Mouse (Mus musculus) embryonic facial prominence, embryonic 10.5 days (tissue): Measurements from ENCODE around the gene S100a9. TPM values are rescaled to one million over a fixed set of nuclear protein-coding genes. Genes with fewer than 3 reads are reported as not detected.

Source experiments
- DNase-seq: peaks from one replicate; pipeline ENCODE4 v3.0.0-alpha.2; 2017; ENCODE audit warnings: low spot score
- H3K27ac ChIP-seq: fragments of 300-500 bp; sonication (generic); replicated peaks from 2 replicates; pipeline ENCODE4 v1.5.1; 2016; ENCODE audit warnings: mild to moderate bottlenecking
- H3K27me3 ChIP-seq: fragments of 300-500 bp; sonication (generic); replicated peaks from 2 replicates; pipeline ENCODE4 v1.6.1; 2016; ENCODE audit warnings: low read depth, mild to moderate bottlenecking; ENCODE audit not compliant: poor library complexity, severe bottlenecking
- H3K36me3 ChIP-seq: fragments of 300-500 bp; sonication (generic); replicated peaks from 2 replicates; pipeline ENCODE4 v1.6.1; 2016; ENCODE audit warnings: mild to moderate bottlenecking, moderate library complexity
- H3K4me1 ChIP-seq: fragments of 300-500 bp; sonication (generic); 2 replicates; pipeline ENCODE4 v1.6.1; 2016
- H3K4me3 ChIP-seq: fragments of 300-500 bp; sonication (generic); 2 replicates; pipeline ENCODE4 v1.5.1; 2016; ENCODE audit warnings: mild to moderate bottlenecking, moderate library complexity
- H3K9me3 ChIP-seq: fragments of 300-500 bp; sonication (generic); 2 replicates; pipeline ENCODE4 v1.6.1; 2016; ENCODE audit warnings: mild to moderate bottlenecking
- WGBS: fragments of 180-500 bp; shearing (Covaris S2); methylation state at CpG from one replicate; pipeline ENCODE4 v1.1.7; 2016; 5-methylcytosine and 5-hydroxymethylcytosine counted together
- polyA plus RNA-seq: library from polyadenylated mRNA; unstranded; fragments of >200 nt; fragmentation: Nextera tagmentation; extraction: Ambion mirVana; gene quantifications from 2 replicates; pipeline ENCODE4 v1.2.1, GENCODE M21; 2016

Gene S100a9
- polyA plus RNA-seq = 0.32 TPM in 1 of 2 replicates, not detected in the other

DNA sequence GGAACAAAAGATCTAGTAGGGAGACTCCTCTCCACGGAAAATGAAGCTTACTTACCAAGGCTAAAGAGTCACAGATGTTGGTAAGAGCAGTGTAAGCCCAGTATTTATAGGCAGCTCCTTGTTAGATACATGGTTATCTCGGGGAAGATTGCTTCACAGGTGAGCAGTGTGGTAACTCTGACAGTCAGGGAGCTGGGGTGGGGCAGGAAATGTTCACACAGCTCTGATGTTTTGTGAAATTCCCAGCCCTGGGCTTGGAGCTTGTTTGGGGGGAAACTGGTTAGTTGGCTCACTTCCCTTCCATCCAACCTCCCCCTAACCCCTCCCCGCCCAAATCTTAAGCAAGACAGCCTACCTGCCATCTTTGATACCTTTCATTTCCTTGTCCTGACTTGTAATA is at the start of gene S100a9:
TSS of gene S100a9 (minus strand) at position 109 of the 400 bp plus-strand sequence.
- DNase-seq = no peak
- Histone ChIP-seq H3K27ac (no peak within 1 kb of the TSS), H3K27me3 (no peaks in the 10 kb centered on the region), H3K36me3 (no peaks in the 10 kb centered on the region), H3K4me1 (no peaks in the 10 kb centered on the region), H3K9me3 (no peaks in the 10 kb centered on the region), H3K4me3 (no peak within 1 kb of the TSS)
- 67% methylated on average over 3 of the region's 3 CpGs for WGBS

DNA sequence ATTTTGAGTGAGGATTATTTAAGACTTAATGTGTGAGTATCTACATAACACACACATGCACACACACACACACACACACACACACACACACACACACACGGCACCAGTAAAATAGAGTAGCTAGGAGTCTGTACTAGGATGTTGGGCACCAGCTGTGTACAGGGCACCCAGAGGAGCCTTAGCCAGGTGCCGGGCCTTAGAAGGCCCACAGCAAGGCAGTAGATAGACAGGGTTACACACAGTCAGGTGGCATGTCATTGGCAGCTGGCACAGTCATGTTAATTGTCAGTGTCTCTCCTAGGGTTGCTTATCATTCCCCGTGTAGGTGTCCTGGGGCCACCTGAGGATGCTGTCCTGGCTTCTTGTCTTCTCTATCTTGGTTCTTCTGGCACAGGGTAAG is 31.1 kb upstream of the S100a9 start, which contains the start of gene Pglyrp4:
TSS of gene Pglyrp4 (plus strand) at position 301 of the 400 bp plus-strand sequence.
- Histone ChIP-seq H3K4me1 (no peaks in the 10 kb centered on the region), H3K9me3 (no peaks in the 10 kb centered on the region), H3K27me3 (no peaks in the 10 kb centered on the region), H3K27ac (no peak within 1 kb of the TSS), H3K36me3 (no peaks in the 10 kb centered on the region), H3K4me3 (no peak within 1 kb of the TSS)
- no peak for DNase-seq
- WGBS = 85% methylated on average over 3 of the region's 3 CpGs

- 47% methylated on average over 12 of the region's 12 CpGs for WGBS
- DNase-seq = peak; percentile 88
- no peak overlapping the region for H3K27ac ChIP-seq
- no peak overlapping the region for H3K4me3 ChIP-seq
- H3K4me1 ChIP-seq = no peaks in the 10 kb centered on the region
- H3K36me3 ChIP-seq = no peaks in the 10 kb centered on the region
- H3K9me3 ChIP-seq = no peaks in the 10 kb centered on the region
- no peaks in the 10 kb centered on the region for H3K27me3 ChIP-seq
Measured at GRCm38 (mm10) chr3:90709591-90710460, 14.3 kb upstream of the S100a9 start.

GRCm38 (mm10) chr3:90708523-90709202 is 13.1 kb upstream of the S100a9 start:
- no peak overlapping the region for H3K27ac ChIP-seq
- no peaks in the 10 kb centered on the region for H3K9me3 ChIP-seq
- no peak overlapping the region for H3K4me3 ChIP-seq
- 27% methylated on average over 4 of the region's 4 CpGs for WGBS
- no peaks in the 10 kb centered on the region for H3K27me3 ChIP-seq
- peak; percentile 15 for DNase-seq
- H3K36me3 ChIP-seq = no peaks in the 10 kb centered on the region
- no peaks in the 10 kb centered on the region for H3K4me1 ChIP-seq

DNA sequence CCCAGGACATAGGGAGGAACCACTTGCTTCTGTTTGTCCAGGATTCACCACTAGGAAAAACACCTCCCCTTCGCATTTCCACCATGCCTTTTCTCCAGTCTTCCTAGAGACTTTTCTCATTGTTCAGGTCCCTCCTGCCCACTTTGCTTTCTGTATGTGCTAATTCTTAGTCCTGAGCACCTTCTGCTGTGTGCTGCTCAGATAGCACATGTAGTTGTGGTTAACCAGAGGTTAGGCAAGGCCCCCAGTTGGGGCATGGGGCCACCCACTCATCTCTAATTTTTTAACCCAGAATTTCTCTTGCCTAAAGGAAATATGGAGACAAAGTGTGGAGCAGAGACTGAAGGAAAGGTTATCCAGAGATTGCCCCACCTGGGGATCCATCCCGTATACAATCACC is 6.7 kb upstream of the S100a9 start:
- Histone ChIP-seq H3K4me1 (no peaks in the 10 kb centered on the region), H3K27me3 (no peaks in the 10 kb centered on the region), H3K4me3 (no peak overlapping the region), H3K9me3 (no peaks in the 10 kb centered on the region), H3K36me3 (no peaks in the 10 kb centered on the region), H3K27ac (no peak overlapping the region)
- WGBS = 85% methylated on average over 2 of the region's 2 CpGs
- no peak for DNase-seq

- Histone ChIP-seq H3K36me3 (no peaks in the 10 kb centered on the region), H3K27me3 (no peaks in the 10 kb centered on the region), H3K4me1 (no peaks in the 10 kb centered on the region), H3K27ac (no peak overlapping the region), H3K9me3 (no peaks in the 10 kb centered on the region), H3K4me3 (no peak overlapping the region)
- WGBS = 84% methylated on average over 2 of the region's 2 CpGs
- DNase-seq = no peak
Measured at GRCm38 (mm10) chr3:90693496-90693895, 2.0 kb downstream of the S100a9 start.

GRCm38 (mm10) chr3:90686835-90687234 is 8.7 kb downstream of the S100a9 start:
- Histone ChIP-seq H3K9me3 (no peaks in the 10 kb centered on the region), H3K27me3 (no peaks in the 10 kb centered on the region), H3K4me3 (no peak overlapping the region), H3K27ac (no peak overlapping the region), H3K4me1 (no peaks in the 10 kb centered on the region), H3K36me3 (no peaks in the 10 kb centered on the region)
- 85% methylated on average over 2 of the region's 2 CpGs for WGBS
- DNase-seq = no peak

DNA sequence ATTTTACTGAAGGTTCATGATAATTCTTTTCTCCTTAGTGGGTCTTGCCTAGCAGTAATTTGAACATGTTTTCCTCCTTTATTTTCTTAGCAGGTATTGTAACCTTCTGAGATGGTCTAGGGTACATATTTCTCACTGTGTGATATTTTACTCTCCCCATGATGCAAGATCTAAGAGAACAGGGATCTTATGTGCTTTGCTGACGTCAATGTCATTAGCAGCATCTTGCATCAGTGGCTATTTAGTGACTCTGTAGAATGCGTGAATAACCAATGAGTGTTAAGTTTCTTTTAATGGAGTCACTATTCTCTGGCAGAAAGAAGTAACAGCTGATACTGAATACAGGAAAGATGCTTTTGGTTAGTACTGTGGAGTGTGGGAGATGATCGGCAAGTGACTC is 11.6 kb downstream of the S100a9 start:
- DNase-seq = no peak
- 91% methylated on average over 3 of the region's 3 CpGs for WGBS
- no peaks in the 10 kb centered on the region for H3K4me1 ChIP-seq
- no peaks in the 10 kb centered on the region for H3K36me3 ChIP-seq
- H3K4me3 ChIP-seq = no peak overlapping the region
- no peak overlapping the region for H3K27ac ChIP-seq
- H3K27me3 ChIP-seq = no peaks in the 10 kb centered on the region
- no peaks in the 10 kb centered on the region for H3K9me3 ChIP-seq

GRCm38 (mm10) chr3:90678656-90679055 is 16.9 kb downstream of the S100a9 start:
- Histone ChIP-seq H3K4me1 (no peaks in the 10 kb centered on the region), H3K27ac (no peak overlapping the region), H3K27me3 (no peaks in the 10 kb centered on the region), H3K4me3 (no peak overlapping the region), H3K9me3 (no peaks in the 10 kb centered on the region), H3K36me3 (no peaks in the 10 kb centered on the region)
- no peak for DNase-seq
- WGBS = 65% methylated on average over 3 of the region's 3 CpGs

DNA sequence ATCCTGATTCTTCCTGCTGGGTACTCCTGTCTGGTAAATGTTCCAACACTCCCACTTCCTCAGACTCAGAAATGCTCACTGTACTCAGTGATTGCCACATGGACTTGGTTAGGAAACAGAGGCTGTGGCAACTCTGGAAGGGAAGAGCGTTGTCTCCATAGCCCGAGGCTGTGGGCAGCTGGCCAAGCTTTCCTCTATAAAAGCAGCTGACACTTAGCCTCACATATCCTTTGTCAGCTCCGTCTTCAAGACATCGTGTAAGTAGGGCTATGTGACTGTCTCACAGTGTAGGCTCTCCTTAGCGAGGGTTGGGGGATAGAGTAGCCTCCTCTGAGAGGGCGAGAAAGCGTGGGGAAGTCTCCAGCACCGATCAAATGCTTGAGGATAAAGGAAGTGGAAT is 26.7 kb downstream of the S100a9 start, which contains the start of gene S100a8:
TSS of gene S100a8 (plus strand) at position 133 of the 400 bp plus-strand sequence.
- Histone ChIP-seq H3K27ac (no peak within 1 kb of the TSS), H3K27me3 (no peaks in the 10 kb centered on the region), H3K4me1 (no peaks in the 10 kb centered on the region), H3K4me3 (no peak within 1 kb of the TSS), H3K9me3 (no peaks in the 10 kb centered on the region), H3K36me3 (no peaks in the 10 kb centered on the region)
- WGBS = 64% methylated on average over 8 of the region's 8 CpGs
- DNase-seq = no peak

GRCm38 (mm10) chr3:90664219-90664618 is 31.3 kb downstream of the S100a9 start:
- WGBS = 82% methylated on average over 2 of the region's 2 CpGs
- H3K27me3 ChIP-seq = no peaks in the 10 kb centered on the region
- DNase-seq = no peak
- H3K36me3 ChIP-seq = no peaks in the 10 kb centered on the region
- no peak overlapping the region for H3K27ac ChIP-seq
- no peak overlapping the region for H3K4me3 ChIP-seq
- H3K9me3 ChIP-seq = no peaks in the 10 kb centered on the region
- H3K4me1 ChIP-seq = no peaks in the 10 kb centered on the region

DNA sequence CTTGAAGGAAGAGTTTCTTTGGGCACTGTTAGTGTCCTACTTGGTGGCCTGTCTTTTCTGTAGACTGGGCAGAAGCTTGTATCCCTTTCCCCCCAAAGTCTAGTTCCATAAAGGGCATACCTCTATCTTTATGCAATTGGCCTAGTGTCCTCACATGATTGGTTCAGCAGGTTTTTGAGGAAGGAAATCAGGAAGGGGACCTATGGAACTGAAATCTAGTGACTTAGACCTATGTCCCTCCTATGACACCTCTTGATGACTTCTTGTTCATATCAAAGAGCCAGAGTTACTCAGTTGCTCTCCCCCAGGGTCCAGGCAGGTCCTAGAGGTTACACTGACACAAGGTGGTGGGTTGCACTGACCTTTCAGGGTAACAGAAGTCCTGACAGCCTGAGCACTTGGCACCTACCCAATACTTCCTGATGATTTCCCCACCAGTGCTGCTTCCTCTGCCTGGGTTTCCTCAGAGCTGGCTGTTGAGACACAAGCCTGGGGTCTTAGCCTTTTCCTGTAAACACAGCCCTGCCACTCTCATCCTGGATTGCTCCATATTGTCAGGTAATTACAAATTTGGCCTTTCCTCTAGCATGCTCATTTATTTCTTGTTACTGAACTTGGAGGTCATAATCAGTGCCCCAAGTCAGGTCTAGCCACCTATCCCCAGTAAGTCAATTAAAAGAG is 36.0 kb downstream of the S100a9 start:
- no peaks in the 10 kb centered on the region for H3K36me3 ChIP-seq
- H3K27ac ChIP-seq = no peak overlapping the region
- no peaks in the 10 kb centered on the region for H3K4me1 ChIP-seq
- H3K27me3 ChIP-seq = no peaks in the 10 kb centered on the region; the same call in 1 of the 2 replicates
- H3K4me3 ChIP-seq = no peak overlapping the region
- no peaks in the 10 kb centered on the region for H3K9me3 ChIP-seq
- DNase-seq = no peak
